Mouse (Mus musculus) hindbrain, embryonic 15.5 days (tissue): ENCODE data around the gene Slc25a5. TPM values are rescaled to one million over a fixed set of nuclear protein-coding genes. Genes with fewer than 3 reads are reported as not detected.

Source experiments
- ATAC-seq: fragments of 200-750 bp; cut with Nextera tagmentation; 2 replicates; pipeline ENCODE4 v1.8.0; 2017; ENCODE audit warnings: low read depth, moderate number of reproducible peaks, moderate TSS enrichment; ENCODE audit not compliant: low FRiP score
- H3K27ac ChIP-seq: fragments of 300-500 bp; sonication (generic); replicated peaks from 2 replicates; pipeline ENCODE4 v1.5.1; 2015; ENCODE audit warnings: mild to moderate bottlenecking, inconsistent platforms
- H3K27me3 ChIP-seq: fragments of 300-500 bp; sonication (generic); 2 replicates; pipeline ENCODE4 v1.6.1; 2015; ENCODE audit warnings: control low read depth, inconsistent platforms
- H3K36me3 ChIP-seq: fragments of 300-500 bp; sonication (generic); 2 replicates; pipeline ENCODE4 v1.6.1; 2015; ENCODE audit warnings: control low read depth, inconsistent platforms
- H3K4me1 ChIP-seq: fragments of 300-500 bp; sonication (generic); replicated peaks from 2 replicates; pipeline ENCODE4 v1.6.1; 2015; ENCODE audit warnings: control low read depth, inconsistent platforms
- H3K4me2 ChIP-seq: fragments of 300-500 bp; sonication (generic); 2 replicates; pipeline ENCODE4 v1.6.1; 2015; ENCODE audit warnings: moderate library complexity, mild to moderate bottlenecking, inconsistent platforms
- H3K4me3 ChIP-seq: fragments of 300-500 bp; sonication (generic); 2 replicates; pipeline ENCODE4 v1.5.1; 2015; ENCODE audit warnings: mild to moderate bottlenecking, inconsistent platforms
- H3K9ac ChIP-seq: fragments of 300-500 bp; sonication (generic); 2 replicates; pipeline ENCODE4 v1.6.1; 2015; ENCODE audit warnings: inconsistent platforms
- H3K9me3 ChIP-seq: fragments of 300-500 bp; sonication (generic); 2 replicates; pipeline ENCODE4 v1.6.1; 2016; ENCODE audit warnings: control low read depth, inconsistent platforms
- WGBS: fragments of 180-500 bp; shearing (Covaris S2); methylation state at CpG from one replicate; pipeline ENCODE4 v1.1.7; 2015; 5-methylcytosine and 5-hydroxymethylcytosine counted together
- polyA plus RNA-seq: library from polyadenylated mRNA; unstranded; fragments of >200 nt; fragmentation: Nextera tagmentation; extraction: Ambion mirVana; gene quantifications from 2 replicates; pipeline ENCODE4 v1.2.1, GENCODE M21; 2015

Gene Slc25a5
- polyA plus RNA-seq, result 506 and 575 TPM in 2 replicates

DNA sequence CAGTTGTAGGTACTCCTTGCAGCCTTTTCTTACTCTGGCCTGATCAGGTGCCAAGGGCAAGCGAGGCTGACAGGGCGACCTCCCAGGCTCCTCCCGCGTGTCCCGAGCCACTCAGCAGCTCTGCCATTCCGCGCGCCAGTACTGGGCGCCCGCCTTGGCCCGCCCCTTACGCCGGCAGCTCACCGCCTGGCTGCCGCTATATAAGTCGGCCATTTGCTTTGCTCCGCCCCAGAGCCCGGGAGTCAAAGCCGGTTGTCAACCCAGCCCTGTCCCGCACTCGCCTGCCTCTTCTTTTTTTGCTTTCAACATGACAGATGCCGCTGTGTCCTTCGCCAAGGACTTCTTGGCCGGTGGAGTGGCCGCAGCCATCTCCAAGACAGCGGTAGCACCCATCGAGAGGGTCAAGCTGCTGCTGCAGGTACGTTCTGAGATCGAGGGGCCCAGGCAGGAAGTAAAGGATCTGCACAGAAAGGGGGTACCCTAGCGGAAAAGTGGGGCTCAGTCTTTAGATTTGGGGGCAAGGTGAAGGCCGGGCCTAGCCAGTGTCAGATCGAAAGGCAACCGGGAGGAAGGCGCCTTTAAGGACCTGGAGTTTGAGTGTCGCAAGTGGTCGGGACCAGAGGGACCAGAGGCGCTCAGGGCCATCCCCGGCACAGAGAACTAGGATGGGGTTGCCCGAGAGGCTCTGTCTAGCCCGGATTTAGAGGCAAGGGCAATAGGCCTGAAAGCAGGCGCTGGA lies at the start of gene Slc25a5:
Gene Slc25a5, plus strand, starts transcription at position 228 of the 739 bp plus-strand sequence.
- H3K4me3 ChIP-seq, result peak within 1 kb of the TSS; percentile 65
- peak within 1 kb of the TSS; percentile 85 for H3K27ac ChIP-seq
- peak; percentile 95 for ATAC-seq
- H3K4me2 ChIP-seq, result peak within 1 kb of the TSS; percentile 54
- H3K4me1 ChIP-seq, result peaks cover 4% of the 10 kb centered on the region; the same call in 1 of the 2 replicates
- H3K27me3 ChIP-seq, result no peaks in the 10 kb centered on the region
- peak within 1 kb of the TSS; percentile 70 for H3K9ac ChIP-seq
- WGBS, result 23% methylated on average over 41 of the region's 41 CpGs
- H3K36me3 ChIP-seq, result no peaks in the 10 kb centered on the region
- H3K9me3 ChIP-seq, result no peaks in the 10 kb centered on the region

DNA sequence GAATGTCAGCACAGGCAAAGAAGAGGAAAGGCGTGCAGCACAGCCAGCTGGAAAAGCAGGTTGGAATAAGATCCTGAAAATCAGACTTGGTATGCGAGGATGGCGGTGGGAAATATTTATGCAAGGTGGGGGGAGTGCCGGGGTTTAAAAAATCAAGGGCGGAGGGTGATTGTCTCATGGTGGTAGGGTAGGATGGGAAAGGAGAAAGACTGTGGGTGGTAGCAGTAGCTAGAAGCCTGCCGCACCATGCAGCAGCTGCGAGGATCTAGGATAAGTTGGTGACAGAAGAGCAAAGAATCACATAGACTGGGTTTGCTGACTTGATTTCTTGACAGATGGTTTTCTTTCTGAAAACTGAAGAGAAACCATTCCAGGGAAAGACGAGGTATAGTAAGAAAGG lies 48.7 kb upstream of the Slc25a5 start:
- peaks cover 7% of the 10 kb centered on the region; the same call in 1 of the 2 replicates for H3K4me1 ChIP-seq
- no peaks in the 10 kb centered on the region for H3K36me3 ChIP-seq
- H3K27ac ChIP-seq, result no peak overlapping the region
- H3K4me2 ChIP-seq, result no peak overlapping the region
- no peak overlapping the region for H3K4me3 ChIP-seq
- WGBS, result 86% methylated on average over 8 of the region's 8 CpGs
- no peaks in the 10 kb centered on the region for H3K27me3 ChIP-seq
- H3K9ac ChIP-seq, result no peak overlapping the region
- no peak for ATAC-seq
- H3K9me3 ChIP-seq, result no peaks in the 10 kb centered on the region

DNA sequence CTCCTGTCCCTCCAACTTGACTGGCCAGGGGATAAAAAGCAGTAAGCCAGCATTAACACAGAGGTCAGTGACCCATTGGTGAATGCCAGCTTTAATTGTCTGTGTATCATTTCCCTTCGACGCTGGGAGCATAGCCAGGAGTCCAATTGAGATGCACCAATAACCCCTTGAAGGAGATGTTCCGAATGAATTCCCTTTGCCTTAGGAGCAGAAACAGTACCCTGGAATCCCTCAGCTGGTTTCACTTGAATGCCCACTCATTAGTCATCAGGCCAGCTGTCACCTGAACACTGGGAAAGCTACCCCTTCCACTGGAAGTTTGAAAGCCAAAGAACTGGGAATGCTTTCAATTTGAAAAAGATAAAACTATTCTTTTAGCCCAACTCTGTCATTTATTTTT lies 46.9 kb upstream of the Slc25a5 start:
- Histone ChIP-seq H3K4me2 (no peak overlapping the region), H3K9ac (no peak overlapping the region), H3K27me3 (no peaks in the 10 kb centered on the region), H3K4me3 (no peak overlapping the region), H3K4me1 (peaks cover 5% of the 10 kb centered on the region; the same call in 1 of the 2 replicates), H3K27ac (no peak overlapping the region), H3K9me3 (no peaks in the 10 kb centered on the region), H3K36me3 (no peaks in the 10 kb centered on the region)
- ATAC-seq, result no peak
- WGBS, result 26% methylated on average over 3 of the region's 3 CpGs

DNA sequence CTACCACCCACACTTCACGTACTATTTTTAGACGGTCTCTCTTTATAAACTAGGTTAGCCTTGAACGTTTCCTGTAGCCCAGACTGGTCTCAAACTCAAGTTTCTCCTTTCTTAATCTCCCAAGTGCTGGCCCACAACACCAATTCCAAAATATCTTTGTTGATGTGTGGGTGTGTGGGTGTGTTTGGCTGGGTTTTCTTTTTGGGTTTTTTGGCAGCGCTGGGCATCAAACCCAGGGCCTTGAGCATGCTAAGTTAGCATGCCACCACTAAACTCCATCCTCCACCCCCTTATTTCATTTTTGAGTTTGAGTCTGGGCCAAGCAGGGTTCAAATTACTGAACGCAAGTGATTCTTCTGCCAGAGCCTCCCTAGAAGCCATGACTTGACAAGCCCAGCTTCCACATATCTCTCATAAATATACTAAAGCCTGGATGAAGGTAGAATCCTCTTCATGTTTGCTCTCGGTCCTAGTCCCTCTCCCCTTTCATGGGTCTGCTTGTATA lies 46.1 kb upstream of the Slc25a5 start:
- Histone ChIP-seq H3K27ac (no peak overlapping the region), H3K4me2 (no peak overlapping the region), H3K4me1 (no peaks in the 10 kb centered on the region), H3K9me3 (no peaks in the 10 kb centered on the region), H3K4me3 (no peak overlapping the region), H3K27me3 (no peaks in the 10 kb centered on the region), H3K9ac (no peak overlapping the region), H3K36me3 (no peaks in the 10 kb centered on the region)
- ATAC-seq, result no peak
- 76% methylated on average over 6 of the region's 6 CpGs for WGBS

DNA sequence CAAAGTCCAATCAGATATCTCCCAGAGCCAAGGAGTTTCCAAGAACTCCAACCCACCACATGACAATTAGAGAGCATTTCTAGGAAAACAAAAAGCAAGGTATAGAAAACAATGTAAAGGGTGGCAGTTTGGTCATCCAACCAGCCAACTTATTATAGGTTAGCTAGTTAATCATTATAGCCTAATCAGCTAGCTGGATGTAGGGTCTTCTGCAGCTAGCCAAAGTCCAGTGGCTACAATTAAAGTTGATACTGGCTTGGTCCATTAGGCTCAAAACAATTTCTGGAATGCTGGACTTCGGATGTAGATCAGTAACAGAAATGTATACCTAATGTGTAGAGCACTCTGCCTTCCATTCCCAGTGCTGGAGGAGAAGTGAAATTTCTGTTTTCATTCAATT lies 44.9 kb upstream of the Slc25a5 start:
- H3K36me3 ChIP-seq, result no peaks in the 10 kb centered on the region
- H3K4me2 ChIP-seq, result no peak overlapping the region
- H3K9ac ChIP-seq, result no peak overlapping the region
- ATAC-seq, result no peak
- no peaks in the 10 kb centered on the region for H3K9me3 ChIP-seq
- H3K4me3 ChIP-seq, result no peak overlapping the region
- no peaks in the 10 kb centered on the region for H3K4me1 ChIP-seq
- no peaks in the 10 kb centered on the region for H3K27me3 ChIP-seq
- H3K27ac ChIP-seq, result no peak overlapping the region
- WGBS, result 75% methylated on average over 1 of the region's 1 CpGs

DNA sequence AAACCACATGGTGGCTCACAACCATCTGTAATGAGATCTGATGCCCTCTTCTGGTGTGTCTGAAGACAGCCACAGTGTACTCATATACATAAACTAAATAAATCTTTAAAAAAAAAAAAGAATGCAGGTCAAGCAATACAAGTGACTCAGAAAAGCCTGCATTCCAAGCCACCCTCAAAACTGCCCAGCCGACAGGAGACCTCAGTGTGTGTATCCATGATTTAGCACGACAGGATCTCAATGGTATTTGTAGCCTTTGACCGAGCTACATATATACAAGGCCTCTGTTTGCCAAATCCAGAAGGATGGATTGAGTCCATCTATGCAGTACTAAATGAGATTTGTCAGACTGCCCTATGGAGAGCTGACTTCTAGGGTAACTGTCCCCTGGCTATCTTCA lies 42.9 kb upstream of the Slc25a5 start:
- Histone ChIP-seq H3K4me2 (no peak overlapping the region), H3K4me3 (no peak overlapping the region), H3K9me3 (no peaks in the 10 kb centered on the region), H3K4me1 (no peaks in the 10 kb centered on the region), H3K9ac (no peak overlapping the region), H3K27ac (no peak overlapping the region), H3K36me3 (no peaks in the 10 kb centered on the region), H3K27me3 (no peaks in the 10 kb centered on the region)
- no peak for ATAC-seq
- 91% methylated on average over 3 of the region's 3 CpGs for WGBS

DNA sequence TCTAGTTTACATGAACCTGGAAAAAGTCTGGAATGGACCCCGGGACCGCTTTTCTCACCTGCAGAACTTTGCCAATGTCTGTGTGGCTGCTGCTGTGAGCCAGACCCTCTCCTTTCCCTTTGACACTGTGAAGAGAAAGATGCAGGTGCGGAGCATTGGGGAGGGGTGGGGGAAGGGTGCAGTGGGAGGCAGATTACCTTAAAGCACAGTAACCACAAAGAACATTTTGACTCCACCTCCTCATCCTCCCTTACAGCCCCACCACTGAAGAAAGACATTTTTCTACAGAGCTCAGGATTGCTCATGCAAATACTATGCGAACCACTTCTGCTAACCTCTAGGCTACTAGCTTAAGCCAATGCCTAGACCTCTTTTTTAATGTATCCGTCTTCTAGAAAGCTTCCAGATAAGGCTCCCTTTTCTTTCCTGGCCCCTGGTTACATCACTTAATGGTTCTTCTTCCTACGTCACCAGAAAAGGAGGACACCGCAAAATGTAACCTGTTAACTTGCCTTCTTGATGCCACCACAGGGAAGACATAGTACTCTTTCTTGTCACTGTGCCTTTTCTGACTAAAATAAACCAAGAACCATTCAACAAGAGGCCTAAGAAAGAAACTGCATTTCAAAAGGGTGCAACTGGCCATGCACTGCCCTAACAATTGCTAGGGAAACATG lies 37.5 kb upstream of the Slc25a5 start:
- Histone ChIP-seq H3K36me3 (no peaks in the 10 kb centered on the region), H3K27ac (no peak overlapping the region), H3K9ac (no peak overlapping the region), H3K27me3 (no peaks in the 10 kb centered on the region), H3K4me2 (no peak overlapping the region), H3K4me1 (no peaks in the 10 kb centered on the region), H3K9me3 (no peaks in the 10 kb centered on the region), H3K4me3 (no peak overlapping the region)
- WGBS, result 77% methylated on average over 7 of the region's 7 CpGs
- ATAC-seq, result no peak

DNA sequence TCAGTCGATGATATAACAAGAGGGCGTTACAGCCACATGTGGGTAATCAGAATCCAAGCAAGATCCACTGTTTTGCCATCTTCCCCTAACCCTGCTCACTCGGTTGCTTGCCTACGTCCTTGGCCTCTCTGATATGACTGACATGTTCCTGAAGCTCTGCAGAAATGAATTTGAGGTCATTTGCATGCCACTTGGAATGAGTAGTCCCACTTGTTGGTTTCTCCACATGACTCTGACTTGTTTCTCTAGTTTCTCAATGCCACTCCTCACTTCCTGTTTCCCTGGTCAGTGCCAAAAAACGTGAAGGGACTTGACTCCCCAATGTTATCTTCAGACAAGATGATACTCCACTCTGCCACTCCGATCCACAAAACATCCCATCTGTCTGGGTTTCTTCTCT lies 36.9 kb upstream of the Slc25a5 start:
- Histone ChIP-seq H3K4me1 (no peaks in the 10 kb centered on the region), H3K27me3 (no peaks in the 10 kb centered on the region), H3K36me3 (no peaks in the 10 kb centered on the region), H3K4me2 (no peak overlapping the region), H3K9me3 (no peaks in the 10 kb centered on the region), H3K4me3 (no peak overlapping the region), H3K27ac (no peak overlapping the region), H3K9ac (no peak overlapping the region)
- ATAC-seq, result no peak
- WGBS, result 68% methylated on average over 6 of the region's 6 CpGs

DNA sequence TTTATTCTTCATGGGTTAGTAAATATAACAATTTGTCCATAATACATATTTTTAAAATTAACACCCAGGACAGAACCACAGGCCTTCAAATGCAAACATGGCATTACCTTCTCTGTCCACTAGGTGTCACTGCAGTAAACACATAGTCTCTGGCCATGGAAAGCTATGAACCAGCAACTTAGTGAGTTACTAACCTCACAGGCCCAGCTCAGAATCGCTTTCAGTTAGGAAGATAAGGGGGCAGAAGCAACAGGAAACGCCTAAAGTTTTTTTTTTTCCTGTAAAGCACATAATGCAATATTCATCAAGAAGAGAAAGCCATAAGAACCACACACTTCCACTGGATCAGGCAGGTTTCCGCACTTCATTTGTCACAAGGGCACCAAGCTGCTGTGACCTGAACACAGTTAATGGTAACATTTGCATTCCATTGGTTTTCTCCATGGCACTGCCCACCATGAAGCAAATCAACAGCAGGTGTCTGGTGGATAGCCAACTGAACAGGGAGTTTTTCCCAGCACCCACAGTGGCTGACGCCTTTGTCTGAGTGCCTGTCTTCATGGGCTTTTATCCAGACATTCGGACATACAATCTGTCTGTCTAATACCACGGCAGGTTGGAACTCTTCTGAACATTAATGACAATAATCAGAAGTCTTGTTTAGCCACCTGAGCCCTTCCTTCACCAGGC lies 34.4 kb upstream of the Slc25a5 start:
- H3K9ac ChIP-seq, result no peak overlapping the region
- H3K4me3 ChIP-seq, result no peak overlapping the region
- no peaks in the 10 kb centered on the region for H3K27me3 ChIP-seq
- H3K4me1 ChIP-seq, result 0 out of 2 replicates have a peak, but pooled peaks cover 3% of the 10 kb centered on the region
- H3K9me3 ChIP-seq, result no peaks in the 10 kb centered on the region
- no peak overlapping the region for H3K4me2 ChIP-seq
- ATAC-seq, result no peak
- no peaks in the 10 kb centered on the region for H3K36me3 ChIP-seq
- H3K27ac ChIP-seq, result peak overlapping the region; percentile 16; the same call in 1 of the 2 replicates
- WGBS, result 27% methylated on average over 6 of the region's 6 CpGs

DNA sequence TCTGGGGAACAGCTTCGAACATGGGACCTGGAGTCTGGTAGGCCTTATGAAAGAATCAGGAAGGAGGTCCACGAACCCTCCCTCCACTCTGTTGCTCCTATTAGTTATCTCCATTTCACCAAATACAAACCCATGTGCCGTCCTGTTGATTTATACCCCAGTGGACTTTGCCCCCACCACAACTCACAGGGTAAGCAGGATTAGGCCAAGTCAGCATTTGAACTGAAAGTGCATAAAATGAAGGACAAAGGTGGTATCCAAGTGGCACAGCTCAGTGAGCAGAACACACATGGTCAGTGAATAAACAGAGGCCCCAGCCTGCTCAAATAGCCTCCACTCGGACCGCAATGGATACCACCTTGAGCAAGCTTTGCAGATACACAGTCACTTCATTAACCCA lies 33.2 kb upstream of the Slc25a5 start:
- Histone ChIP-seq H3K4me3 (no peak overlapping the region), H3K4me2 (no peak overlapping the region), H3K4me1 (0 out of 2 replicates have a peak, but pooled peaks cover 3% of the 10 kb centered on the region), H3K9ac (no peak overlapping the region), H3K27ac (peak overlapping the region; percentile 15; the same call in 1 of the 2 replicates), H3K27me3 (no peaks in the 10 kb centered on the region), H3K9me3 (no peaks in the 10 kb centered on the region), H3K36me3 (no peaks in the 10 kb centered on the region)
- 64% methylated on average over 5 of the region's 5 CpGs for WGBS
- ATAC-seq, result no peak

DNA sequence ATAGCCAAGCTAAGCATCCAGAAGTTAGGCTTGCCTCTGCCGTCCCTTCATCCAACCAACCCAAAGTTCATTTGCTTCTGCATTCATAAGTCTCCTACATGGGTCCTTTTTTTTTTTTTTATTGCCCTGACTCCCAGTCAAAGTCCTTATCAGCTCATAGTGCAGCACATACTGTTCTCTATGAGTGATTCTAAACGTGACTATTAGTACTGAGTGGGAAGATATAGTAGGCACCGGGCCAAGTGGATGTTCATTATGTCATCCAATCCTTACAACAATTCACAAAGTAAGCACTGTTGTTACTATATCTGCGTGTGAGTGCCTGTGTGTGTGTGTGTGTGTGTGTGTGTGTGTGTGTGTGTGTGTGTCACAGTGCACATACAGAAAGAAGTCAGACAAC lies 32.6 kb upstream of the Slc25a5 start:
- H3K36me3 ChIP-seq, result no peaks in the 10 kb centered on the region
- 0 out of 2 replicates have a peak overlapping the region, but pooled peaks have one; percentile 11 for H3K4me2 ChIP-seq
- no peak overlapping the region for H3K9ac ChIP-seq
- H3K27me3 ChIP-seq, result no peaks in the 10 kb centered on the region
- no peak overlapping the region for H3K4me3 ChIP-seq
- H3K9me3 ChIP-seq, result no peaks in the 10 kb centered on the region
- ATAC-seq, result no peak
- peak overlapping the region; percentile 65 for H3K27ac ChIP-seq
- WGBS, result 54% methylated on average over 4 of the region's 4 CpGs
- 0 out of 2 replicates have a peak, but pooled peaks cover 3% of the 10 kb centered on the region for H3K4me1 ChIP-seq
